Mouse (Mus musculus) heart, adult 2 months (tissue): Measurements from ENCODE around the gene Rrbp1. TPM values are rescaled to one million over a fixed set of nuclear protein-coding genes. Genes with fewer than 3 reads are reported as not detected.

Experiments
- DNase-seq, 2 experiments: peaks; one replicate each; pipeline ENCODE4 v3.0.0; 2021
- H3K27ac ChIP-seq: fragments of 200-600 bp; 2 replicates; pipeline ENCODE4 v1.8.1; 2022
- H3K27me3 ChIP-seq: fragments of 200-500 bp; 2 replicates; pipeline ENCODE4 v1.6.1; 2012; ENCODE audit warnings: mild to moderate bottlenecking, low read length, inconsistent platforms, mixed read lengths; ENCODE audit not compliant: control insufficient read depth, insufficient read depth
- H3K36me3 ChIP-seq: fragments of 200-500 bp; 2 replicates; pipeline ENCODE4 v1.6.1; 2012; ENCODE audit warnings: low read length, inconsistent platforms; ENCODE audit not compliant: control insufficient read depth, insufficient read depth
- H3K4me1 ChIP-seq: fragments of 200-500 bp; 2 replicates; pipeline ENCODE4 v1.6.1; 2011; ENCODE audit warnings: low read length; ENCODE audit not compliant: control insufficient read depth, insufficient read depth
- H3K4me3 ChIP-seq: fragments of 200-600 bp; 2 replicates; pipeline ENCODE4 v1.8.1; 2022
- H3K79me2 ChIP-seq: fragments of 200-500 bp; replicated peaks from 2 replicates; pipeline ENCODE4 v1.6.1; 2012; ENCODE audit warnings: mild to moderate bottlenecking, inconsistent platforms, low read length, moderate library complexity, mixed read lengths; ENCODE audit not compliant: control insufficient read depth, insufficient read depth
- H3K9ac ChIP-seq: fragments of 200-500 bp; 2 replicates; pipeline ENCODE4 v1.6.1; 2012; ENCODE audit warnings: low read depth, mild to moderate bottlenecking, control low read depth, inconsistent platforms, low read length, mixed read lengths
- CTCF ChIP-seq: fragments of 200-600 bp; IDR thresholded peaks from 2 replicates; pipeline ENCODE4 v1.8.1; 2022; ENCODE audit warnings: antibody characterized with exemption, mild to moderate bottlenecking, moderate library complexity
- EP300 ChIP-seq: fragments of 200-500 bp; IDR thresholded peaks from 2 replicates; pipeline ENCODE4 v1.6.1; 2011; ENCODE audit warnings: low read depth, low read length, control low read depth; ENCODE audit not compliant: insufficient read depth
- POLR2A ChIP-seq: fragments of 200-500 bp; IDR thresholded peaks from 2 replicates; pipeline ENCODE4 v1.6.1; 2011; ENCODE audit warnings: mild to moderate bottlenecking, low read depth, low read length, control low read depth; ENCODE audit not compliant: insufficient read depth
- WGBS: fragments of 180-500 bp; shearing (Covaris S2); methylation state at CpG from one replicate; pipeline ENCODE4 v1.1.7; 2018; 5-methylcytosine and 5-hydroxymethylcytosine counted together
- intact Hi-C: fragments of 180-260 bp; cut with DNase I; formaldehyde crosslinking; loops from one replicate; pipeline ENCODE4 v1.15.1; 2025
- polyA plus RNA-seq: library from polyadenylated mRNA; depleted of rRNA; stranded (reverse); fragments of >200 nt; gene quantifications from 2 replicates; pipeline ENCODE4 v1.2.3, GENCODE M21; 2012
- total RNA-seq, 2 experiments: library from RNA; stranded (reverse); gene quantifications; 2 replicates each; pipeline ENCODE4 v1.2.3; 2021

Gene Rrbp1
- total and polyA plus RNA-seq, 3 experiments = 47.2 to 117 (median 106) TPM

- peaks cover 12% of the 10 kb centered on the region for H3K79me2 ChIP-seq
- H3K27ac ChIP-seq = no peak overlapping the region
- peaks cover 3% of the 10 kb centered on the region for H3K36me3 ChIP-seq
- H3K4me3 ChIP-seq = no peak overlapping the region
- H3K9ac ChIP-seq = no peak overlapping the region
- intact Hi-C loops = no loop called here
- WGBS = 76% methylated on average over 12 of the region's 12 CpGs
- peaks cover 8% of the 10 kb centered on the region for H3K4me1 ChIP-seq
- H3K27me3 ChIP-seq = no peaks in the 10 kb centered on the region
- no peak for DNase-seq
- TF ChIP-seq EP300 = no peak
- no peak for TF ChIP-seq CTCF
- TF ChIP-seq POLR2A = no peak
Measured at GRCm38 (mm10) chr2:143932340-143932873, 78.7 kb downstream of the Rrbp1 start.

GRCm38 (mm10) chr2:143929607-143930311 lies 81.3 kb downstream of the Rrbp1 start:
- Histone ChIP-seq H3K27me3 (no peaks in the 10 kb centered on the region), H3K4me1 (peaks cover 9% of the 10 kb centered on the region), H3K79me2 (peaks cover 14% of the 10 kb centered on the region), H3K27ac (no peak overlapping the region), H3K4me3 (no peak overlapping the region), H3K36me3 (peaks cover 5% of the 10 kb centered on the region), H3K9ac (no peak overlapping the region)
- 38% methylated on average over 3 of the region's 3 CpGs for WGBS
- intact Hi-C loops = no loop called here
- TF ChIP-seq CTCF (no peak), POLR2A (no peak), EP300 (no peak)
- no peak for DNase-seq

GRCm38 (mm10) chr2:143925826-143926225 lies 85.2 kb downstream of the Rrbp1 start:
- intact Hi-C loops = no loop called here
- WGBS = 82% methylated on average over 6 of the region's 6 CpGs
- Histone ChIP-seq H3K36me3 (peaks cover 16% of the 10 kb centered on the region), H3K79me2 (peaks cover 10% of the 10 kb centered on the region), H3K4me1 (peaks cover 12% of the 10 kb centered on the region), H3K4me3 (no peak overlapping the region), H3K27me3 (no peaks in the 10 kb centered on the region), H3K9ac (no peak overlapping the region), H3K27ac (no peak overlapping the region)
- no peak for TF ChIP-seq POLR2A
- TF ChIP-seq EP300 = no peak
- TF ChIP-seq CTCF = no peak
- no peak for DNase-seq

GRCm38 (mm10) chr2:143924085-143924484 lies 87.0 kb downstream of the Rrbp1 start:
- Histone ChIP-seq H3K79me2 (peaks cover 12% of the 10 kb centered on the region), H3K9ac (peak overlapping the region; percentile 47; the same call in 1 of the 2 replicates), H3K4me3 (no peak overlapping the region), H3K36me3 (peaks cover 19% of the 10 kb centered on the region), H3K27ac (peak overlapping the region; percentile 47), H3K27me3 (no peaks in the 10 kb centered on the region), H3K4me1 (peaks cover 13% of the 10 kb centered on the region)
- WGBS = 30% methylated on average over 7 of the region's 7 CpGs
- intact Hi-C loops = no loop called here
- peak in 1 of 2 experiments; percentile 33 for DNase-seq
- TF ChIP-seq POLR2A = no peak
- TF ChIP-seq EP300 = no peak
- TF ChIP-seq CTCF = no peak

GRCm38 (mm10) chr2:143918831-143919502 lies 92.1 kb downstream of the Rrbp1 start:
- Histone ChIP-seq H3K27ac (no peak overlapping the region), H3K9ac (no peak overlapping the region), H3K4me3 (no peak overlapping the region), H3K36me3 (peaks cover 17% of the 10 kb centered on the region), H3K79me2 (peaks cover 7% of the 10 kb centered on the region), H3K27me3 (no peaks in the 10 kb centered on the region), H3K4me1 (peaks cover 16% of the 10 kb centered on the region)
- 32% methylated on average over 4 of the region's 4 CpGs for WGBS
- intact Hi-C loops = loop anchor here (5.0 kb wide), 2 partner anchors 88 to 298 kb away; no protein-coding TSS in a partner anchor
- DNase-seq = no peak
- TF ChIP-seq POLR2A (no peak), EP300 (no peak), CTCF (peak; percentile 43)

- 43% methylated on average over 5 of the region's 5 CpGs for WGBS
- H3K36me3 ChIP-seq = peaks cover 11% of the 10 kb centered on the region
- H3K4me3 ChIP-seq = no peak overlapping the region
- H3K9ac ChIP-seq = no peak overlapping the region
- TF ChIP-seq EP300 (no peak), POLR2A (no peak)
- intact Hi-C loops = loop anchor here (5.0 kb wide), 2 partner anchors 90 to 300 kb away; no protein-coding TSS in a partner anchor
- peaks cover 14% of the 10 kb centered on the region for H3K4me1 ChIP-seq
- no peak for DNase-seq
- H3K79me2 ChIP-seq = peaks cover 5% of the 10 kb centered on the region
- no peaks in the 10 kb centered on the region for H3K27me3 ChIP-seq
- H3K27ac ChIP-seq = no peak overlapping the region
Measured at GRCm38 (mm10) chr2:143917622-143918021, 93.4 kb downstream of the Rrbp1 start.
